Mouse (Mus musculus) liver, postnatal 0 days (tissue): ENCODE results near the gene Ccdc91. TPM values are rescaled to one million over a fixed set of nuclear protein-coding genes. Genes with fewer than 3 reads are reported as not detected.
A peak's percentile ranks its signal among the peaks of the same experiment; 100 is the strongest.

Experiments used
- ATAC-seq: fragments of 200-750 bp; cut with Nextera tagmentation; 2 replicates; pipeline ENCODE4 v1.8.0; 2017; ENCODE audit warnings: mild to moderate bottlenecking, moderate library complexity
- DNase-seq: peaks from one replicate; pipeline ENCODE4 v3.0.0-alpha.2; 2016
- H3K27ac ChIP-seq: fragments of 300-500 bp; sonication (generic); 2 replicates; pipeline ENCODE4 v1.5.1; 2014; ENCODE audit warnings: antibody characterized with exemption, moderate library complexity, mild to moderate bottlenecking, low read depth
- H3K27me3 ChIP-seq: fragments of 300-500 bp; sonication (generic); 2 replicates; pipeline ENCODE4 v1.6.1; 2014; ENCODE audit warnings: low read length, control low read depth, mixed read lengths; ENCODE audit not compliant: insufficient read depth
- H3K36me3 ChIP-seq: fragments of 300-500 bp; sonication (generic); replicated peaks from 2 replicates; pipeline ENCODE4 v1.6.1; 2014; ENCODE audit warnings: mild to moderate bottlenecking, control low read depth, low read length, moderate library complexity, mixed read lengths; ENCODE audit not compliant: insufficient read depth
- H3K4me1 ChIP-seq: fragments of 300-500 bp; sonication (generic); 2 replicates; pipeline ENCODE4 v1.6.1; 2014; ENCODE audit warnings: antibody characterized with exemption, mild to moderate bottlenecking, control low read depth; ENCODE audit not compliant: insufficient read depth
- H3K4me2 ChIP-seq: fragments of 300-500 bp; sonication (generic); 2 replicates; pipeline ENCODE4 v1.6.1; 2014; ENCODE audit warnings: low read depth, mild to moderate bottlenecking, low read length, moderate library complexity, mixed read lengths
- H3K4me3 ChIP-seq: fragments of 300-500 bp; sonication (generic); 2 replicates; pipeline ENCODE4 v1.5.1; 2014; ENCODE audit warnings: low read depth, low read length
- H3K9ac ChIP-seq: fragments of 300-500 bp; sonication (generic); replicated peaks from 2 replicates; pipeline ENCODE4 v1.6.1; 2014; ENCODE audit warnings: mild to moderate bottlenecking, moderate library complexity
- H3K9me3 ChIP-seq: fragments of 300-500 bp; sonication (generic); 2 replicates; pipeline ENCODE4 v1.6.1; 2016; ENCODE audit warnings: mild to moderate bottlenecking, control low read depth, low read length, mixed read lengths
- CTCF ChIP-seq: sonication (generic); IDR thresholded peaks from 2 replicates; pipeline ENCODE4 v1.5.1; 2016; ENCODE audit warnings: antibody characterized with exemption, low read depth
- EP300 ChIP-seq: IDR thresholded peaks from 2 replicates; pipeline ENCODE4 v1.6.1; 2016; ENCODE audit warnings: antibody characterized with exemption, low read depth, mild to moderate bottlenecking
- WGBS: fragments of 180-500 bp; shearing (Covaris S2); extraction: QIAGEN DNeasy Blood & Tissue Kit; methylation state at CpG from one replicate; pipeline ENCODE4 v1.1.7; 2014; ENCODE audit not compliant: insufficient replicate concordance; 5-methylcytosine and 5-hydroxymethylcytosine counted together
- polyA plus RNA-seq: library from polyadenylated mRNA; unstranded; fragments of >200 nt; fragmentation: Nextera tagmentation; extraction: Ambion mirVana; gene quantifications from 2 replicates; pipeline ENCODE4 v1.2.1, GENCODE M21; 2015

Ccdc91 gene
- polyA plus RNA-seq, 1 experiment from 2014 or later = 7.7 TPM

GRCm38 (mm10) chr6:147664339-147664738 is 188.7 kb downstream of the Ccdc91 start:
- TF ChIP-seq CTCF = peak; percentile 62
- no peak for TF ChIP-seq EP300
- H3K27me3 ChIP-seq = no peaks in the 10 kb centered on the region
- ATAC-seq (no peak), DNase-seq (peak; percentile 60)
- 33% methylated on average over 3 of the region's 3 CpGs for WGBS
- no peak overlapping the region for H3K27ac ChIP-seq
- H3K9ac ChIP-seq = no peak overlapping the region
- H3K9me3 ChIP-seq = no peaks in the 10 kb centered on the region
- no peaks in the 10 kb centered on the region for H3K4me1 ChIP-seq
- H3K4me3 ChIP-seq = no peak overlapping the region
- no peaks in the 10 kb centered on the region for H3K36me3 ChIP-seq
- H3K4me2 ChIP-seq = no peak overlapping the region

- no peak overlapping the region for H3K4me2 ChIP-seq
- TF ChIP-seq CTCF (no peak), EP300 (no peak)
- no peaks in the 10 kb centered on the region for H3K27me3 ChIP-seq
- H3K27ac ChIP-seq = no peak overlapping the region
- WGBS = 78% methylated on average over 1 of the region's 1 CpGs
- no peak for DNase-seq
- H3K4me1 ChIP-seq = no peaks in the 10 kb centered on the region
- no peaks in the 10 kb centered on the region for H3K36me3 ChIP-seq
- H3K9ac ChIP-seq = no peak overlapping the region
- no peak overlapping the region for H3K4me3 ChIP-seq
- H3K9me3 ChIP-seq = no peaks in the 10 kb centered on the region
- no peak for ATAC-seq
Observed at GRCm38 (mm10) chr6:147671366-147671765, 195.7 kb downstream of the Ccdc91 start.

DNA sequence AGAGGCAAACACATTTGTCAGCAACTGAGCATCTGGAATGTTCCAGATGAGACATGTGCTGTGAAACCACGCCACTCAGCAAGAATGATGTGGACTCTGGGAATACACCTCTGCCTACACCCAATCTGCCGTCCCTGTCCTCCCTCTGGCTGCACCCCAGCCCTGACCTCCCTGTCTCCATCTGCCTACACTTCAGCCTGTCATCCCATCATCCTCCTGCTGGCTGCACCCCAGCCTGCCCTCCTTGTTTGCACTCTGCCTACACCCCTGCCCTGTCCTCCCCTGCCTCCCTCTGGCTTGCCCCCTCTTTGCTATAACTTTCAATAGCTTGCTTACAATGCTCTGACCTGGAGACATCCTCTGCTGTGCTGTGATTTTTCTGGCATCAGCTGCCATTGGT is 196.9 kb downstream of the Ccdc91 start:
- H3K9ac ChIP-seq = no peak overlapping the region
- no peaks in the 10 kb centered on the region for H3K4me1 ChIP-seq
- ATAC-seq = no peak
- DNase-seq = no peak
- no peaks in the 10 kb centered on the region for H3K27me3 ChIP-seq
- H3K4me2 ChIP-seq = no peak overlapping the region
- no peak for TF ChIP-seq EP300
- no peak for TF ChIP-seq CTCF
- H3K27ac ChIP-seq = no peak overlapping the region
- WGBS = 52% methylated on average over 2 of the region's 2 CpGs
- no peaks in the 10 kb centered on the region for H3K36me3 ChIP-seq
- no peak overlapping the region for H3K4me3 ChIP-seq
- H3K9me3 ChIP-seq = no peaks in the 10 kb centered on the region

GRCm38 (mm10) chr6:147675022-147675733 is 199.6 kb downstream of the Ccdc91 start:
- DNase-seq (no peak), ATAC-seq (no peak)
- Histone ChIP-seq H3K4me3 (no peak overlapping the region), H3K27ac (no peak overlapping the region), H3K9me3 (no peaks in the 10 kb centered on the region), H3K36me3 (no peaks in the 10 kb centered on the region), H3K9ac (no peak overlapping the region), H3K4me2 (no peak overlapping the region), H3K27me3 (no peaks in the 10 kb centered on the region), H3K4me1 (no peaks in the 10 kb centered on the region)
- WGBS = 79% methylated on average over 7 of the region's 7 CpGs
- TF ChIP-seq EP300 (no peak), CTCF (no peak)

DNA sequence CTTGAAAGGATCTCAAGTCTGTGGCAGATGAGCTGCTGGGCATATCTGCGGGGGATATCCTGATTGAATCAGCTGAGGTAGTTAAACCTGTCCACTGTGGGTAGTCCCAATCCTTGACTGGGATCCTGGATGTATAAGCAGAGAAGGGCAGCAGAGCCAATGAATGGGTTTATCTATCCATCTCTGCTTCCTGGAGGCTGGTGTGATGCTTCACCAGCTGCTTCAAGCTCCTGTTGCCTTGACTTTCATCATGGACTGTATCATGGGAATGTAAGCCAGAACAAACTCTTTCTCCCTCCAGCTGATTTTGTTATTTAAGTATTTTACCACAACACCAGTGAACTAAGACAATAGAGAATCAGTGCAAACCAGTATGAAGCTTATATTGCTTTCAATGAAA is 200.6 kb downstream of the Ccdc91 start:
- TF ChIP-seq EP300 = no peak
- no peak for TF ChIP-seq CTCF
- no peaks in the 10 kb centered on the region for H3K27me3 ChIP-seq

More for the DNA sequence above, 200.6 kb downstream of the Ccdc91 start:
- no peaks in the 10 kb centered on the region for H3K36me3 ChIP-seq
- DNase-seq = no peak
- ATAC-seq = no peak
- H3K9ac ChIP-seq = no peak overlapping the region
- no peaks in the 10 kb centered on the region for H3K4me1 ChIP-seq
- H3K4me2 ChIP-seq = no peak overlapping the region
- H3K9me3 ChIP-seq = no peaks in the 10 kb centered on the region
- H3K27ac ChIP-seq = no peak overlapping the region
- WGBS = 88% methylated on average over 1 of the region's 1 CpGs
- H3K4me3 ChIP-seq = no peak overlapping the region

Other genes with a start within 250 kb of the Ccdc91 start
- not detected in 2 replicates for gene Pthlh, start 211.6 kb upstream of the Ccdc91 start, polyA plus RNA-seq